Mouse (Mus musculus) inflammation-experienced regulatory T-cells, adult 6 months (primary cell): ENCODE results near the gene Adra2b. TPM values are rescaled to one million over a fixed set of nuclear protein-coding genes. Genes with fewer than 3 reads are reported as not detected.

Source experiments
- ATAC-seq: one replicate; pipeline ENCODE4 v1.8.0; 2017
- polyA plus RNA-seq, 3 experiments: library from polyadenylated mRNA; unstranded; fragments of 100-300 nt; shearing (Covaris generic); gene quantifications; one replicate each; pipeline ENCODE4 v1.2.1; 2017

The Adra2b gene
- under 1 TPM in 1 of 3 experiments, not detected in 2; 0.13 TPM for polyA plus RNA-seq

DNA sequence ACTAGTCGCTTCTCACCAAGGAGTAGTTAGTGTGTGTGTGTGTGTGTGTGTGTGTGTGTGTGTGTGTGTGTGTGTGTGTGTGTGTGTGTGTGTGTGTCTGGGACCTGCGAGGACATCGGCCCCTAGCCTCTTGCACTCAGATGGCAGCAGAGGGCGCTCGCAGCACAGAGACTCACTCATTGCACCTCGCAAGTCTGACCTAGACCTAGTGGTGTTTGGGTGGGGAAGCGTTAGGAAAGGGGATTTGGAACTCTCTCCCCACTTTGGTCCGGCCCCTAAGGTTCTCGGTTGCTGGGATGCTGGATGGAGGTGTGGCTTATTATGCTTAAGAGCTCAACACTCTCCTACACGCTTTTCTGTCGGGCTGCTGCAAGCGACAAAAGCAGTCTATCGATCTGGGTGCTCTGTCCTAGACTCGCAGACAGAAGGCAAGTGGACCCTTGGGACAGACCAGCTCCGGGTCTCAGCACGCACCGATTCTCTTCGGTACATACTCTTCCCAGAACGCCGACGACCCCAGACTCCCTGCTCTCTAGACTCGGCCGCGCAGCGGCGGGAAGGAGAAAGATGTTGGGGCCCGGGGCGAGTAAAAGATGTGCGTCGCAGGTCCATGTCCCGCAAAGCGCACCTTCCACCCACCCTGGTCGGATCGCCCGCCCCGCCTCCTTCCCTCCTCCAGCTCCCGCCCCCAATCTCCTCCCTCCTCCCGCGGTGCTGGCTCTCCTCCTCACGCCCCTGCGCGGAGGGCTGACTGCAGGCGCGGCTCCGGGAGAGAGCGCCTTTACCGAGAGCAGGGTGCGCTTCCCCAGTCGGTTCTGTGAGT, at the start of gene Adra2b:
TSS of gene Adra2b (plus strand) at position 750 of the 823 bp plus-strand sequence.
- ATAC-seq: peak; percentile 58

DNA sequence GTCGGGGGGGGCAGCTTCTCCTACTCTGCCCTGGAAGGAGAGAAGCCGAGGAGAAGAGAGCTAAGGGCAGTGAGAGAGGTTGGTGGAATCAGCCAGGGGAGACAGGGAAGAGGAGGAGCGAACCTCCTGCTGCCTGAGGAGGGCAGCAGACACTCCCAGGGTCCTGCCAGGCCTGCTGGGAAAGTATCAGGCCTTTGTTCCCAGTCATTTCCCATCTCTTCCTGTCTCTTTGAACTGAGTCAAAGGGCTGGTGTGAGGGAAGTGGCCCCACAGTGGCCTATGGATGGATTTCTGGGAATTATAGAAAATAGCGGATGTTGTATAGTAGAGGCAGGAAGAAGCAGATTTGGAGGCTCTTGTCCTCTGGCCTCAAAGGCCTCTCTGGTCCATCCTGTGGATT, 49.1 kb upstream of the Adra2b start:
- ATAC-seq: no peak

DNA sequence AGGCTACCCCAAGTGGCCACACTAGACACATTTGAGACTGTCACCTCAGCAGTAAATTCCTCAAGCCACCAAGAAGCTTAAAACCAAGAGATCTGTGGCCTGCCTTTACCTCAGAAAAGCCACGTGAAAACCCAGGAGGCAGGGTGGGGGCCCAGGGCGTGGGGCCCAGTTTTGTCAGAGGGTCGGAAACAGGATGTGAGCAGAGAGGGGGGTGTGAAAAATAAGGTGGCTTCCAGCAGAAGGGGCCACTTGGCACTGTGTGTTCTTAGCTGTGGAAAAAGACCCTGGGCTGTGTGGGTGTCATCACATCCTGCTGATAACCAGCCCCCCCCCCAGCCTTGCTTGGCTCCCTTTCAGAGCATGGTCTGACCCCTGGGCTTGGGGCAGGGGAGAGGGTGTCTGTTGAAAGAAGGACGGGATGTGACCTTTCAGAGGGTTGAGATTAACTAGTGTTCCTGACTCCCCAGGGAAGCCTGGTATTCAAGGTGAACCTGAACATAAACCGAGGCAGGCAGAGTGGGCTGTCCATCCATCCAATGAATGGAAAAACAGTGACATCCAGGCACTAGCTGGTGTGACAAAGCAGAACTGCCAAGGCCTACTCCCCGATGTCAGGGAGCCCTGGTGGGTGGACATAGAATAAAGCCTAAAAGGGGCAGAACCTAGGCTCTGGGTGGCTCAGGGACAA, 48.4 kb upstream of the Adra2b start:
- ATAC-seq: peak; percentile 67

DNA sequence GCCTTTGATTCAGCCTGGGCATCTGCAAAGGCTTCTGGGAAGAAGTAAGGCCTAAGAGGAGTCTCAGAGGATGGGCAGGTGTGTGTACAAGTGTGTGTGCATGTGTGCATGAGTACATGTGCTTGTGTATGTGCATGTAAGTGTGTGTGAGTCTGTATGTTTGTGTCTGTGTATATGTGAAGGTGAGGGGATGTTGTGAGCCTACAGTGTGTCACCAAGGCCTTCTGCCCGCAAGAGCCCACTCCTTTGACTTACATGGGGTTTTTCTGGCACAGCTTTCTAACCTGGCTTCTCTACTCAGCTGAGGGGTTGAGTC, 47.9 kb upstream of the Adra2b start:
- ATAC-seq: peak; percentile 7

DNA sequence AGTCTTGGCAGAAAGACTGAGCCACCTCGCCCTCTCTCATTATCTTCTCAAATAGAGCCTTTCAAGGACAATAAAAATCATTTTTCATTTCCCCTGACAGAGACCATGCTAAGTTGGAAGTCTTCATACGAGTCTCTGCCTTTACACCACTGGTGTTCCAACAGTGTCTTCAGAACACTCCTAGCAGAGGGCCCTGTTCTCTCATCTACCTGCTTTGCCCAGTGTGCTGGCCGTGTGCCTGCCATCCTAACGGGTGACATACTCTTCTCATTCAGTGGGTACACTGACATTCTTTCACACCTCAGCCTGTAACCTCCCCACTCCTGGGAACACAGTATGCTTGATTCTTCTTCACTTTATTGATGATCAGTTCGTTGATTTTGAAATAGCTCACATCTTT, 46.6 kb upstream of the Adra2b start:
- no peak for ATAC-seq

DNA sequence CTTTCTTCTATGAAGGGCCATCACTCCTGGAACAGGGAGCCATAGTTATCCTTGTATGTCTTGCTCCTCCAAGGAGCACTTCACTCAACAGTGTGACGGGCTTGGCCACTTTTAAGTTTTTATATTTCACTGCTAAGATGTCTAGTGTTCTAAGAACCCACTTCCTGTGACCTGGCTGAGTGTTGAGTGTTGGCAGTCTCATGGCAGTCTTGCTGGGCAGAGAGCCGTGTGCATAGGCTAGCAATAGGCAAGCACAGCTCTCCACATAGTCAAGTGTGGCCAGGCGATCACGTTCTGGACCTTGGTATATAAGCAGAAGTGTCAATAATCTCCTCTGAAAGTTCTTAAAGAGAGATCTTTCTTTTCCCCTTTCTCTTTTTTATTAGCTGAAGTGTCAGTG, 44.9 kb upstream of the Adra2b start:
- ATAC-seq: peak; percentile 61

DNA sequence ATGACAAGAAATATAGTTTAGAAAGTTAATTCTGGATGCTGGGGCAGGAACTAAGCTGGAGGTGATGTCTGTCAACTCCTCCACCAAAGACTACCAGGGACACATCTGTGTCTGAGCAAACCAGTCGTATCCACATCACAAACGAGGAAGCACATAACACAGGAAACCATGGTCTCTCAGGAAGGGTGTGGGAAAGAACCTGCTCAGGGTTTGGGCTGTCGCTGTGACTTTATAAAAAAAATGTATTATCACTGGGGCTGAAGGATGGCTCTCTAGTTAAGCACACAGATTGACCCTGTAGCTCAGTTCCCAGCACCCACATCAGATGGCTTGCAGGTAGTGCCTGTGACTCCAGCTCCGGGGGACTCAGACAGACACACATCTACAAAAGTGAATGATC, 43.9 kb upstream of the Adra2b start:
- ATAC-seq: peak; percentile 32

DNA sequence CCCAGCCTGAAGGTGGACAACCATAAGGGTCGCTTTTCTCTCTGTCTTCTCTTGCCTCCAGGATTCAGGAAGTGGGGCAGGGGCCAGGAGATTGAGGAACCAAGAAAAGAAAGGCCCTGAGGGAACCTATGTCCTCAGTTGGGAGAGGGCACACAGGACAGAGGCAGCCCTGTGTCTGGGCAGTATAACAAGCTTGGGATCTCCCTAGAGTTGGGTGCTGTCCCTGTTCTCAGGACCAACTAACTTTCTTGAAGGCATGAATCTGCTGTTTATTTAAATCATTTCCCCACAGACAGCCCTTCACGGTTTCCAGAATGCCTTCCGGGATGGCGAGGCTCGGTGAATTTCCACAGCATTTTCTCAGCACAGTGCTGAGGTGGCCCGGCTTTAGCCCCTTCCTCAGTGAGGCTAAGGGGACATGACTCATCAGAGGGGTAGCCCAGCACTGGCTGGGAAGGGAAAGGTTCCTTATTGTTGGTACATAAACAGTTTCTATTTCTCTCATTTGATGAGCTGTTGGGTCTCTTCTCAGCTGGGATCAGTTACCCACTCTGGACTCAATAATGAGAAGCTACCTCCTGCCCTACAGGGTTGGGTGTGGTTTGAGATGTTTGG, 40.2 kb upstream of the Adra2b start:
- no peak for ATAC-seq

DNA sequence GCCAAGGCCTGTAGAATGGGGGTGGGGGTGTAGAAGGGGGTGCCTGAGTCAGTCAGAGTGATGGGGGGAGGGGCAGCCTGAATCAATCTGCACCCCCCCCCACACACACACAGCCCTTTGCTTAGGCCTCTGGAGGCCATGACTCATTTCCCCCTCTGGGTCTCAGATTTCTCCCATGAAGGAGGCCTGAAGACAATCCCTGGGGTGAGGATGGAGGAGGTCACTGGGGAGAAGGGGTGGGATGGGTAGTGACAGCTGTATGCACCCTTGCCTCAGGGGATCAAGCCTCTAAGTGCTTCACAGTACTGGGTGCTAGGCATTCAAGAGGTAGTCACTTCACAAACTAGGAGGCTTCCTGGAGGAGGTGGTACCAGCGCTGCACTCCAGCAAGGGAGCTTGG, 39.3 kb upstream of the Adra2b start:
- ATAC-seq: no peak

DNA sequence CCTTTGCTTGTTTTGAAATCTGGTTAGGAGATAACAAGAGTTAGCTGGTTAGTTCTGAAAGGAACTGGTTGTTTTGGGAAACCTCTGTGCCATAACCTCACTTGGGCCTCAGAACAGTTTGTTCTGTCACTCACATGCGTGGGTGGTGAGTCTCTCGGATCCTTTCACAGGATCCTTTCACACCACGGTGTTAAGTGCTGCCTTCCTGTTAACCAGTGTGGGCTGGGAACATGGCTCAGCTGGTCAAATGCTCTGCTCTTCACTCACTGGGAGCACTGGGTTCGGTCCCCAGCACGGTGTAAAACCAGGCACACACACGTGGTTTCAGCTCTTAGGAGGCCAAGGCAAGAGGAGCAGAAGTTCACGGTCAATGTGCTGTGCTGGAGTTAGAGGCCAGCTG, 38.6 kb upstream of the Adra2b start:
- ATAC-seq: peak; percentile 45

DNA sequence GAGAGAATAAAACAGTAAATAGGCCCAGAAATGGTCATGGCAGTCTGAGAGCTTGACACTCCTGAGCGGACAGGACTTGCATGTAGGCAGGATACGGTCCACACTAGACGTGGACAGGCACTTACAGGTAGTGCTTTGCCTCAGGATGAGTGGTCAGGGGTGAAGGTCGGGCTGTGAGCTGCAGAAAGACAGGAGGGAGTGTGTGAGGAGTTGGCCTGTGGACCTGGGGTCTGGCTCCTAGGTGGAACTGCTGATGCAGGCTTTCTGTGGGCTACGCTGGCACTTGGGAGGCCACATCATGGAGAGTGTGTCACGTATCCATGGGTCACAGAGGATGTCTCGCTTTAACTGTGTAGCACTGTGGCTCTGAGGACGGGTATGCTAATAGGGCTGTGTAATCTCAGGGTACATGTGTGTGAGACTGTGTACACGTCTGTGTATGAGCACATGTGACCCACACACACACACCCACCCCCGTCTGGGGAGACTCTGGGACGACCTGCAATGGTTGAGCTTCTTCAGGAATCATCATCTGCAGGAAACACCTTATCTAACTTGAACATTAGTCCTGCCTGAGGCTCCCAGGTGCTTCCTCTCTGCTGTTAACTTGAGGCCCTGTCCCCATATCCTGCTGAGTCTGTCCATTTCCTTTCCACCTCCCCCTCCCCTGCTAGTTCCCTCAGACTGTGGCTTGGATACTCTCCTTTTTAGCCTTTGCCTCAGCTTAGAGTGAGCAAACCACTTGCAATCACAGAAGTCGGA, 34.7 kb upstream of the Adra2b start:
- ATAC-seq: peak; percentile 38

DNA sequence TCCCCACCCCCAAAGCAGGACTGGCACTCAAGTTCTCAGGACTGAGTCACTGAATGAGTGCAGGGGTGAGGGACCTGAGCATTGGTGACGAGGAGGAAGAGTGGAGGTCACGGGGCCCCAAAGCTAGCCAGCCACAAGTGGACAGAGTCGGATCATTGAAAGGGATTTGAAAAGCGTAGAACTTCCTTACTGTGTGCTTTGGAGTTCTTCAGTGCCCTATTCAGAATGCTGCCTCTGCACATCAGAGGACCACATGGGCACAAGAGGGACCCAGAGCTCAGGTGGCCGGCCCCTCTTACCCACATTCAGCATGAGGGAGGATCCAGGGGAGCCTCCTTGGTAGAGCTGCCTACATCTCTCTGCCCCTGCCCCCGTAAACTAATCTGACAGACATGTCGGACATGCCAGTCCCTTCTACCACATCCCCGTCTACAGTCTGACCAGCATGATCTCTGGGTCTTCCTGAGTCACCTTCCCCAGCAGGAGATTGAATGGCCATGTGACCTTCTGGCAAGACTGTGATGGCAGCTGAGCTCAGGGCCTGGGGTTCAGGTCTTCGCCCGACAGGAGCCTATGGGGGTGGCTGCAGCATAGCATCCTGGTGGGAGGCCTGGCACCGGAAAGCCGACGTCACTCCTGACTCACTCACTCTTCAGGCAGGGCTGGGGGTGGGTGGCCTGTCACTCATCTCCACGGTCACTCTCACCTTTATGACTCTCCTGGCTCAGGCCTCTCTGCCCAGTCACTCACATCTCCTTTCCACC, 30.0 kb upstream of the Adra2b start:
- ATAC-seq: peak; percentile 39

DNA sequence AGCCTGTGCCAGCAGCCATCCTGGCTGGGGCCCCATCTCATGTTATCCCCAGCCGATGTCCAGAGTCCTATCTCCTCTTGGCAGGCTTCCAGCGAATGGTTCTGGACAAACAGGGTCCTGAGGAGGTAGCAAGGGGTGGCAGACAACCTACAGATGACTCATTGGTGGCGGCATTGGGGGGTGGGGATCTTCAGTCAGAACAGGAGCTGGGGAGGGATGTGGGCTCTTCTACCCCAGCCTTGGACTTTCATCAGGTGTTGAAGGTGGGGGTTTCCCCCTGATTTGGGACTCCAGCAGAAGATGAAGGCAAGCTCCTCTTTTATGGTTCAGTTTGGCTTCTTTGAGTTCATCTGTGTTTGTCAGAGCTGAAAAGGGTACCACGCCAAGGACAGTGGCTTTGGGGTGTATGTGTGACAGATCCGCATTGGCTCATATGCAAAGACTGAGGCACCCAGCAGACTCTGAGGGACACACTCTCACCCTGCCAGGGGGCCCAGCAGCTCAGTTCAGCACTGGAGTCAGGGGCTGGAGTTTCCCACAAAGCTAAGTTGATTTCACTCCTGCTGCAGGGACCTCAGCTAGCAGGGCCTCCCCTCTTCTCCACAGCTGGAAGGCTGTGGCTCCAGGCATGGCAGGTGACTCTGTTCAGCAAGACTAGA, 28.9 kb upstream of the Adra2b start:
- ATAC-seq: peak; percentile 44

DNA sequence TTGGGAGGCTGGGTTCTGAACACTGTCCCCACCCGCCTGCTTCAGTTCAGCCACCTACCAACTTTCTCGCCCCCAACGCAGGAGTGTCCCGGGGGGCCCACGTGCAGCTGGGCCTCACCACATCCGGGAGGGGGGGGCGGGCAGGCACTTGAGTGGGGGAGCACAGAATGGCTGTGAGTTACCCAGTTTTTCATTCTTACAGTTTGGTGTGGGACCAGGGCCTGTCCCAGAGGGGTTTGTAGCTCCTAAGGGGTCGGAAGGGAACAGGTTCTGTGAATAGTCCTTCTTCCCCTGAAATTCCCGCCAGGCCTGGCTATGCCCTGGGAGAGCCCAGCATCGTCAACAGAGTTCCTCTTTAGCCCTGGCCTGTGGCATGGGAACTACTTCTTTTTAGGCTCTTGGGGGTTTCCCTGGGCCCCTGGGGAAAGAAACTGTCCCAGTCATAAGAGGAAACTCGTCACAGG, 27.9 kb upstream of the Adra2b start:
- peak; percentile 10 for ATAC-seq

DNA sequence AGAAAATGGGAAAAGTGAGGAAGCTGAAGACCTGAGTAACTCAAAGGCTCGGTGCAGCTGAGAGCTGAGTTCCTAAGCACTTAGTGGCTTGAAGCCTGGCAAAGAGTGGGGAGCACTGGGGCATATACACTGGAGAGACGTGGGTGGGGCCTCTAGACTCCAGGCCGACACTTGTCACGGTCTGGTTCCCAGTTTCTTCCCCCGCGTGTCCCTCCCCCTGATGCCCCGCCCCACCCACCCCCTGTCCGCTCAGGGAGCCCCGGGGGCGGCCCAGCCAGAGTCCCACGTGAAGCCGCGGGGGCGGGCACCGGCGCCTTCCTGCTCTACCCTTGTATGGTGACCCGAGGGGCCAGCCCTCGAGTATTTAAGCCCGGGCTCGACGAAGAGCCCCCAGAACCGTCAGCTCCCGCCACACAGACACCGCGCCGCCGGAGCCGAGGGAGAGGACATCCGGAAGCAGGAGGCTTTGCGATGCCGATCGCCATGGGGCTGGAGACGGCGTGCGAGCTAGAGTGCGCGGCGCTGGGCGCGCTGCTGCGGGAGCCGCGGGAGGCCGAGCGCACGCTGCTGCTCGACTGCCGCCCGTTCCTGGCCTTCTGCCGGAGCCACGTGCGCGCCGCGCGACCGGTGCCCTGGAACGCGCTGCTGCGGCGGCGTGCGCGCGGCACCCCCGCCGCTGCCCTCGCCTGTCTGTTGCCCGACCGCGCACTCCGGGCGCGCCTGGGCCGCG, 27.1 kb upstream of the Adra2b start, which contains the start of gene Dusp2:
TSS of gene Dusp2 (plus strand) at position 393 of the 730 bp plus-strand sequence.
- peak; percentile 46 for ATAC-seq

DNA sequence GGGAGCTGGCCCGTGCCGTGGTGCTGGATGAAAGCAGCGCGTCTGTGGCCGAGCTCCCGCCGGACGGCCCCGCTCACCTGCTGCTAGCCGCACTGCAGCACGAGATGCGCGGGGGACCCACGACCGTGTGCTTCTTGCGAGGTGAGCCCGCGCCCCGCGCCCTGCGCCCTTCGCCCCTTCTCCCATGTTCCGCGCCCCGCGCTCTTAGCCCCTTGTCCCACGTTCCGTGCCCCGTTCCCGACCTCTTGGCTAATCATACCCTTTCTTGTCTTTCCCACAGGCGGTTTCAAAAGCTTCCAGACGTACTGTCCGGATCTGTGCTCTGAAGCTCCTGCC, 26.5 kb upstream of the Adra2b start:
- ATAC-seq: no peak

DNA sequence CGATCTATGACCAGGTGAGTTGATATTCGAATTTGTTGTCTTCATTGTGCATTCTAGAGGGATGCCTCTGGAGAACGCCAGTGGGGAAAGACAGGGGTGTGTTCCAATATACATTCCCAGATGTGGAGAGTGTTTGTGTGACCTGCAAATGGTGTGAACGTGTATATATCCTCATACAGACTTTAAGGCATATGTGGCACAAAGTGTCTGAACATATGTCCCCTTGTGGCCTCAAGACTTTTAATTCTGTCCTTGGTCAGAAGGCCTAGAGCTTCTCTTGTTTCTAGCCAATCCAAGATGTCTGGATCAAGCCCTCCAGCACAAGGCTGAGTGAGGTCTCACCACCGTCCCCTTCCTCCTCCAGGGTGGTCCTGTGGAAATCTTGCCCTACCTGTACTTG, 26.1 kb upstream of the Adra2b start:
- ATAC-seq: no peak

DNA sequence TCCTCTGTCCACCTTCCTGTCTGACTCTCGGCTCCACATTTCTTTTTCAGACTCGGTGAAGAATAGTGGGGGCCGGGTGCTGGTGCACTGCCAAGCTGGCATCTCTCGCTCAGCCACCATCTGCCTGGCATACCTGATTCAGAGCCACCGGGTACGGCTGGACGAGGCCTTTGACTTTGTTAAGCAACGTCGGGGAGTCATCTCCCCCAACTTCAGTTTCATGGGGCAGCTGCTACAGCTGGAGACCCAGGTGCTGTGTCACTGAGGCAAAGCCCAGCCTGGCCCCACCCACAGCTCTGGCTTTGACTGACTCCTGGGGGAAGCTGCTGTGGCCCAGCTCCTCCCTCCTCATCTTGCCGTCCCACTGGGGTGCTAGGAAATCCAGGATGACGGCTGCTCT, 25.5 kb upstream of the Adra2b start:
- ATAC-seq: no peak

DNA sequence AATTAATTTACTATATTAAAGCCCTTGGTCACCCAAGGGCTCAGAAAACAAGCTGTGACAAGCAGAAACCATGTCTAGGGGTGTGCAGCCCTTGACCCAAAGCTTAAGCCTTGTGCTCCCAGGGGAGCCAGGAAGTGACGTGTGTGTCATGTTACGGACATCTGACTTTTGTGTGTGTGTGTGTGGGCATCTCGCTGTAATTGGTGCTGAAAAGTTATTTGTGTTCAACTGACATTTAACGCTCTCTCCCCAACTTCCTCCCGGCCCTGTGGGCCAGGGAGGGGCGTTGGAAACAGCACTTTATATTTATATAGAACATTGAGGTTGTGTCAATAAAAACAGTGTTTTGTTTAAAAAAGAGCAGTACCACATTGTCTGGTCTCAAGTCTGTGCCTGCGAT, 25.0 kb upstream of the Adra2b start:
- ATAC-seq: peak; percentile 1

DNA sequence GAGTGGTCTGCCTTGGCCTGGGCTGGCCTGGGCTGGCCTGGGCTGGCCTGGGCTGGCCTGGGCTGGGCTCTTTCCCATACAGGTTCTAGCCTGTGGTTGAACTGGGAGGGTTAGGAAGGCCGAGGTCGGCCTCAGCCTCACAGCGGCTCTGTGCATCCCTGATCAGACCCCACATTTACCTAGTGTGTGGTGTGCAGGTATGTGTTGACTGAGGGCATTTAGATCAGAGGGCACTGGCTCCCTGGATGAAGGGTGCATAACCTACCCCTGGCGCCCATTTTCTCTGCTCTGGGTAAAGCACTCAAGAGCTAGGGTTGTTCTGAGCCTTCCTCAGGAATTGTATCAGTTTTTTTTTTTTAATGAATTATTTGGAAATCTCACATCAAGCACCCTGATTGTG, 24.6 kb upstream of the Adra2b start, which contains the start of gene Astl:
TSS of gene Astl (plus strand) at position 224 of the 400 bp plus-strand sequence.
- no peak for ATAC-seq

DNA sequence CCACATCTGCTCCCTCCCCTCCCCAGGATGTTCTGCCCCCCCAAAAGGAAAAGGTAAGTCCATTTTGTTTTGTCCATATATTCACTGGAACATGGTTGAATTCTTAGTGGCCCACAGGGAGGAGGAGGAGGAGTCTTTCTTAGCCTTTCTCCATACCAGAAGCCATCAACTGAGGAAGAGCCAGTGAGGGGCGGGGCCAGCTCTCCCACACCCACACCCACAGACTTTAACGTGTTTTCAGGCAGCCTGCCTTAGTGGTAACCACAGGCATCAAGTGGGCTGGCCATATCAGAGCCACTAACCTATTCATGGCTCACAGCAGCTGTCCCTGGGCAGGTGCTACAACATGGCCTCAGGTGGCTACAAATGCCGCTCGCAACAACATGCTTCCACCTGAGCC, 24.2 kb upstream of the Adra2b start:
- ATAC-seq: peak; percentile 26
